Mouse (Mus musculus) cerebellum, adult (tissue): ENCODE data around the gene Ppp6r1.
"Not testable (repeated sequence)": the region's sequence is repeated elsewhere in the genome, so short reads cannot be mapped to it uniquely, and the experiment has no call there.

ENCODE experiments used
- ATAC-seq: cut with Nextera tagmentation; 2 replicates; pipeline ENCODE4 v1.9.2; 2017; ENCODE audit warnings: mild to moderate bottlenecking, moderate library complexity, mixed read lengths; ENCODE audit not compliant: insufficient number of reproducible peaks, low FRiP score, low TSS enrichment

Gene Ppp6r1

GRCm38 (mm10) chr7:4623544-4624189 is 35.2 kb downstream of the Ppp6r1 start:
- ATAC-seq: no peak

- no peak for ATAC-seq
Observed at GRCm38 (mm10) chr7:4619979-4620378, 38.8 kb downstream of the Ppp6r1 start.

- ATAC-seq: no peak
Observed at GRCm38 (mm10) chr7:4613740-4614403, 44.9 kb downstream of the Ppp6r1 start.

- ATAC-seq: no peak
Observed at GRCm38 (mm10) chr7:4612956-4613355, 45.9 kb downstream of the Ppp6r1 start.

GRCm38 (mm10) chr7:4612386-4612785 is 46.4 kb downstream of the Ppp6r1 start:
- ATAC-seq: no peak

- ATAC-seq: peak; percentile 70; the same call in 1 of the 2 replicates
Observed at GRCm38 (mm10) chr7:4611921-4612341, 46.9 kb downstream of the Ppp6r1 start.

GRCm38 (mm10) chr7:4611511-4611910 is 47.3 kb downstream of the Ppp6r1 start:
- ATAC-seq: peak; percentile 77; the same call in 1 of the 2 replicates

GRCm38 (mm10) chr7:4608002-4608401 is 50.8 kb downstream of the Ppp6r1 start:
- ATAC-seq: no peak

- ATAC-seq: no peak
Observed at GRCm38 (mm10) chr7:4603873-4604272, 54.9 kb downstream of the Ppp6r1 start, which contains the start of gene Ptprh. TSS of gene Ptprh (minus strand) at chr7:4604041.

- ATAC-seq: no peak
Observed at GRCm38 (mm10) chr7:4602969-4603368, 55.9 kb downstream of the Ppp6r1 start.

- ATAC-seq: not testable (repeated sequence)
Observed at GRCm38 (mm10) chr7:4597046-4597445, 61.8 kb downstream of the Ppp6r1 start.
